In genomic region chr8:90908580-90909471, GRCm38 (mm10) we compare ENCODE assay signal across 8 mouse cellular contexts.
DNase-seq lines count a peak whose midpoint lies in the region.

No protein-coding gene starts in this region.

- DNase-seq in MEL-GATA-1-ER (ENCODE audit: extremely low read depth, low read depth), result peak; percentile 30
- DNase-seq in cerebellum, adult 8-10 months, result peak; percentile 56
- DNase-seq in forelimb bud, embryonic 11.5 days (ENCODE audit: low read depth, low spot score), result peak; percentile 23
- DNase-seq in heart, postnatal 4 days, result peak; percentile 67
- DNase-seq in layer of hippocampus, postnatal 10 days (ENCODE audit: low spot score in 2 of 2), result peak; percentile 40 to 58
- DNase-seq in lung, postnatal 10 days, result peak; percentile 70
- peak; percentile 30 for DNase-seq in ovary, postnatal 14 days (ENCODE audit: low spot score)
- peak; percentile 73 for DNase-seq in thymus, postnatal 14 days

Comparison
In these comparisons a context has a peak if more than half of its experiments do, and no peak if none do; other contexts are left out.
1. Peak in every context shown above with its lines: DNase-seq.
2. DNase-seq: peak in every context shown above with its lines; median percentile 73 in thymus, postnatal 14 days; 70 in lung, postnatal 10 days; 67 in heart, postnatal 4 days; 56 in cerebellum, adult 8-10 months; 49 in layer of hippocampus, postnatal 10 days; 30 in MEL-GATA-1-ER; 30 in ovary, postnatal 14 days; 23 in forelimb bud, embryonic 11.5 days.